Mouse (Mus musculus) G1E-ER4 (cell line): ENCODE results near the gene Hoxd8. TPM values are rescaled to one million over a fixed set of nuclear protein-coding genes. Genes with fewer than 3 reads are reported as not detected.

Experiments used
- GATA1 ChIP-seq: IDR thresholded peaks from one replicate; pipeline ENCODE4 v1.8.0; 2012; ENCODE audit warnings: low read length, inconsistent platforms
- polyA plus RNA-seq: library from polyadenylated mRNA; stranded (reverse); fragments of >175 nt; gene quantifications from 2 replicates; pipeline ENCODE4 v1.2.3, GENCODE M21; 2012

Gene Hoxd8
- polyA plus RNA-seq, 1 experiment, result not detected

- TF ChIP-seq GATA1, result no peak
These were observed 6.0 kb upstream of the Hoxd8 start for GRCm38 (mm10) chr2:74698201-74699052.

GRCm38 (mm10) chr2:74699053-74699430, 5.4 kb upstream of the Hoxd8 start:
- no peak for TF ChIP-seq GATA1

- TF ChIP-seq GATA1, result no peak
These were observed 4.5 kb upstream of the Hoxd8 start for GRCm38 (mm10) chr2:74699664-74700545.

GRCm38 (mm10) chr2:74700546-74701112, 3.8 kb upstream of the Hoxd8 start:
- no peak for TF ChIP-seq GATA1

GRCm38 (mm10) chr2:74701949-74702819, 2.2 kb upstream of the Hoxd8 start:
- TF ChIP-seq GATA1, result no peak

GRCm38 (mm10) chr2:74702820-74703219, 1.6 kb upstream of the Hoxd8 start:
- TF ChIP-seq GATA1, result no peak

GRCm38 (mm10) chr2:74703317-74703716, 1.1 kb upstream of the Hoxd8 start:
- TF ChIP-seq GATA1, result no peak

- TF ChIP-seq GATA1, result no peak
These were observed 559 bp upstream of the Hoxd8 start for GRCm38 (mm10) chr2:74703720-74704392.

- TF ChIP-seq GATA1, result no peak
These were observed 618 bp downstream of the Hoxd8 start for GRCm38 (mm10) chr2:74704999-74705466.

- no peak for TF ChIP-seq GATA1
These were observed 1.2 kb downstream of the Hoxd8 start for GRCm38 (mm10) chr2:74705467-74706089.

- no peak for TF ChIP-seq GATA1
These were observed 2.1 kb downstream of the Hoxd8 start for GRCm38 (mm10) chr2:74706393-74706960.

GRCm38 (mm10) chr2:74707599-74707998, 3.2 kb downstream of the Hoxd8 start:
- no peak for TF ChIP-seq GATA1

- no peak for TF ChIP-seq GATA1
These were observed 4.3 kb downstream of the Hoxd8 start for GRCm38 (mm10) chr2:74708676-74709075.
